Mouse (Mus musculus): ENCODE measurements around the gene Ncan.

- TF ChIP-seq GATA1 (IDR thresholded peaks at IDR 0.05; ENCODE audit: low read length), result no peak
- no peak for TF ChIP-seq TAL1 (IDR thresholded peaks at IDR 0.05; ENCODE audit: low read length)
Observed at GRCm38 (mm10) chr8:70104506-70104905, 16.2 kb downstream of the Ncan start.

All from erythroblast, embryonic 14.5 days (primary cell).